Mouse (Mus musculus): ENCODE data around the gene Vps53. TPM values are rescaled to one million over a fixed set of nuclear protein-coding genes. Genes with fewer than 3 reads are reported as not detected.

The Vps53 gene
- total RNA-seq, 2 experiments from 2014 or later: 6.0 to 28.1 TPM

Other genes with a start within 250 kb of the Vps53 start
- 6.1 and 7.1 TPM in 2 replicates for gene Rph3al, start 241.2 kb downstream of the Vps53 start, total RNA-seq (2015; ENCODE audit: low replicate concordance)
- gene Rph3al, start 241.2 kb downstream of the Vps53 start, total RNA-seq (2017; ENCODE audit: low replicate concordance): 0.98 and 7.4 TPM in 2 replicates
- gene 1700016K19Rik, start 179.7 kb downstream of the Vps53 start, total RNA-seq (2015; ENCODE audit: low replicate concordance): not detected in 2 replicates
- gene 1700016K19Rik, start 179.7 kb downstream of the Vps53 start, total RNA-seq (2017; ENCODE audit: low replicate concordance): not detected in 2 replicates
- 8.8 and 11.5 TPM in 2 replicates for gene Rflnb, start 151.9 kb downstream of the Vps53 start, total RNA-seq (2015; ENCODE audit: low replicate concordance)
- gene Rflnb, start 151.9 kb downstream of the Vps53 start, total RNA-seq (2017; ENCODE audit: low replicate concordance): 6.7 and 7.2 TPM in 2 replicates
- 2.2 TPM in 1 of 2 replicates, not detected in the other for gene Fam57a, start within 50 bp of the Vps53 start, total RNA-seq (2015; ENCODE audit: low replicate concordance)
- gene Fam57a, start within 50 bp of the Vps53 start, total RNA-seq (2017; ENCODE audit: low replicate concordance): not detected in 2 replicates
- gene Dbil5, start 38.0 kb upstream of the Vps53 start, total RNA-seq (2015; ENCODE audit: low replicate concordance): not detected in 2 replicates
- not detected in 2 replicates for gene Dbil5, start 38.0 kb upstream of the Vps53 start, total RNA-seq (2017; ENCODE audit: low replicate concordance)
- 9.6 and 26.7 TPM in 2 replicates for gene Gemin4, start 38.0 kb upstream of the Vps53 start, total RNA-seq (2015; ENCODE audit: low replicate concordance)
- 1.8 and 3.0 TPM in 2 replicates for gene Gemin4, start 38.0 kb upstream of the Vps53 start, total RNA-seq (2017; ENCODE audit: low replicate concordance)
- 5.8 and 6.7 TPM in 2 replicates for gene Mrm3, start 64.1 kb upstream of the Vps53 start, total RNA-seq (2015; ENCODE audit: low replicate concordance)
- 2.3 and 2.4 TPM in 2 replicates for gene Mrm3, start 64.1 kb upstream of the Vps53 start, total RNA-seq (2017; ENCODE audit: low replicate concordance)
- 13.7 and 15.9 TPM in 2 replicates for gene Glod4, start 64.1 kb upstream of the Vps53 start, total RNA-seq (2015; ENCODE audit: low replicate concordance)
- gene Glod4, start 64.1 kb upstream of the Vps53 start, total RNA-seq (2017; ENCODE audit: low replicate concordance): 29.1 and 39.9 TPM in 2 replicates
- gene Nxn, start 219.5 kb upstream of the Vps53 start, total RNA-seq (2015; ENCODE audit: low replicate concordance): 1.4 and 2.1 TPM in 2 replicates
- gene Nxn, start 219.5 kb upstream of the Vps53 start, total RNA-seq (2017; ENCODE audit: low replicate concordance): 0.98 TPM in 1 of 2 replicates, not detected in the other
- 4.2 and 4.7 TPM in 2 replicates for gene Timm22, start 227.3 kb upstream of the Vps53 start, total RNA-seq (2015; ENCODE audit: low replicate concordance)
- gene Timm22, start 227.3 kb upstream of the Vps53 start, total RNA-seq (2017; ENCODE audit: low replicate concordance): 2.3 and 4.0 TPM in 2 replicates